Mouse (Mus musculus) hindbrain, embryonic 12.5 days (tissue): ENCODE measurements around the gene Wdr90. TPM values are rescaled to one million over a fixed set of nuclear protein-coding genes. Genes with fewer than 3 reads are reported as not detected.
A peak's percentile ranks its signal among the peaks of the same experiment; 100 is the strongest.

ENCODE experiments used
- ATAC-seq: fragments of 200-750 bp; cut with Nextera tagmentation; 2 replicates; pipeline ENCODE4 v1.8.0; 2017; ENCODE audit warnings: moderate TSS enrichment; ENCODE audit not compliant: low FRiP score
- H3K27ac ChIP-seq: fragments of 300-500 bp; sonication (generic); 2 replicates; pipeline ENCODE4 v1.5.1; 2016; ENCODE audit warnings: mild to moderate bottlenecking
- H3K27me3 ChIP-seq: fragments of 300-500 bp; sonication (generic); 2 replicates; pipeline ENCODE4 v1.6.1; 2016; ENCODE audit warnings: mild to moderate bottlenecking
- H3K36me3 ChIP-seq: fragments of 300-500 bp; sonication (generic); 2 replicates; pipeline ENCODE4 v1.6.1; 2016; ENCODE audit warnings: mild to moderate bottlenecking
- H3K4me1 ChIP-seq: fragments of 300-500 bp; sonication (generic); 2 replicates; pipeline ENCODE4 v1.6.1; 2016
- H3K4me2 ChIP-seq: fragments of 300-500 bp; sonication (generic); replicated peaks from 2 replicates; pipeline ENCODE4 v1.6.1; 2016; ENCODE audit warnings: mild to moderate bottlenecking
- H3K4me3 ChIP-seq: fragments of 300-500 bp; sonication (generic); 2 replicates; pipeline ENCODE4 v1.5.1; 2016; ENCODE audit warnings: mild to moderate bottlenecking
- H3K9ac ChIP-seq: fragments of 300-500 bp; sonication (generic); 2 replicates; pipeline ENCODE4 v1.6.1; 2016; ENCODE audit warnings: mild to moderate bottlenecking, moderate library complexity
- H3K9me3 ChIP-seq: fragments of 300-500 bp; sonication (generic); replicated peaks from 2 replicates; pipeline ENCODE4 v1.6.1; 2016; ENCODE audit warnings: mild to moderate bottlenecking
- WGBS: fragments of 180-500 bp; shearing (Covaris S2); methylation state at CpG from one replicate; pipeline ENCODE4 v1.1.7; 2016; 5-methylcytosine and 5-hydroxymethylcytosine counted together
- polyA plus RNA-seq: library from polyadenylated mRNA; unstranded; fragments of >200 nt; fragmentation: Nextera tagmentation; extraction: Ambion mirVana; gene quantifications from 2 replicates; pipeline ENCODE4 v1.2.1, GENCODE M21; 2016

Gene Wdr90
- 30.0 and 31.2 TPM in 2 replicates for polyA plus RNA-seq

GRCm38 (mm10) chr17:25860832-25861703 is at the start of gene Wdr90:
Wdr90 (minus strand) TSS chr17:25861501.
- no peaks in the 10 kb centered on the region for H3K9me3 ChIP-seq
- H3K36me3 ChIP-seq, result no peaks in the 10 kb centered on the region
- H3K9ac ChIP-seq, result peak within 1 kb of the TSS; percentile 85
- peak within 1 kb of the TSS; percentile 68 for H3K4me3 ChIP-seq
- peak; percentile 91 for ATAC-seq
- H3K4me2 ChIP-seq, result peak within 1 kb of the TSS; percentile 83
- peak within 1 kb of the TSS; percentile 87 for H3K27ac ChIP-seq
- no peaks in the 10 kb centered on the region for H3K27me3 ChIP-seq
- 4% methylated on average over 65 of the region's 65 CpGs for WGBS
- H3K4me1 ChIP-seq, result peaks cover 21% of the 10 kb centered on the region

- no peak overlapping the region for H3K9ac ChIP-seq
- peaks cover 8% of the 10 kb centered on the region for H3K36me3 ChIP-seq
- no peaks in the 10 kb centered on the region for H3K27me3 ChIP-seq
- no peak overlapping the region for H3K4me3 ChIP-seq
- WGBS, result 88% methylated on average over 2 of the region's 2 CpGs
- no peak overlapping the region for H3K27ac ChIP-seq
- ATAC-seq, result no peak
- no peaks in the 10 kb centered on the region for H3K9me3 ChIP-seq
- H3K4me1 ChIP-seq, result no peaks in the 10 kb centered on the region
- H3K4me2 ChIP-seq, result no peak overlapping the region
Measured at GRCm38 (mm10) chr17:25907640-25908039, 46.3 kb upstream of the Wdr90 start.

GRCm38 (mm10) chr17:25903061-25903460 is 41.8 kb upstream of the Wdr90 start:
- no peak overlapping the region for H3K4me3 ChIP-seq
- peaks cover 8% of the 10 kb centered on the region for H3K36me3 ChIP-seq
- H3K4me1 ChIP-seq, result no peaks in the 10 kb centered on the region
- 90% methylated on average over 3 of the region's 3 CpGs for WGBS
- no peak overlapping the region for H3K4me2 ChIP-seq
- H3K9ac ChIP-seq, result no peak overlapping the region
- ATAC-seq, result no peak
- no peak overlapping the region for H3K27ac ChIP-seq
- H3K27me3 ChIP-seq, result no peaks in the 10 kb centered on the region
- H3K9me3 ChIP-seq, result no peaks in the 10 kb centered on the region

- Histone ChIP-seq H3K9me3 (no peaks in the 10 kb centered on the region), H3K27me3 (no peaks in the 10 kb centered on the region), H3K4me1 (peaks cover 5% of the 10 kb centered on the region; the same call in 1 of the 2 replicates), H3K36me3 (peaks cover 8% of the 10 kb centered on the region), H3K4me2 (no peak overlapping the region), H3K27ac (no peak overlapping the region), H3K9ac (no peak overlapping the region), H3K4me3 (no peak overlapping the region)
- 91% methylated on average over 1 of the region's 1 CpGs for WGBS
- ATAC-seq, result no peak
Measured at GRCm38 (mm10) chr17:25900193-25900592, 38.9 kb upstream of the Wdr90 start.

- Histone ChIP-seq H3K4me3 (no peak overlapping the region), H3K9ac (no peak overlapping the region), H3K9me3 (no peaks in the 10 kb centered on the region), H3K36me3 (peaks cover 7% of the 10 kb centered on the region), H3K4me1 (peaks cover 9% of the 10 kb centered on the region; the same call in 1 of the 2 replicates), H3K4me2 (no peak overlapping the region), H3K27ac (no peak overlapping the region), H3K27me3 (no peaks in the 10 kb centered on the region)
- WGBS, result 52% methylated on average over 12 of the region's 12 CpGs
- ATAC-seq, result no peak
Measured at GRCm38 (mm10) chr17:25895891-25896290, 34.6 kb upstream of the Wdr90 start.

GRCm38 (mm10) chr17:25895415-25895814 is 34.1 kb upstream of the Wdr90 start:
- ATAC-seq, result no peak
- Histone ChIP-seq H3K27me3 (no peaks in the 10 kb centered on the region), H3K9me3 (no peaks in the 10 kb centered on the region), H3K27ac (no peak overlapping the region), H3K4me1 (peaks cover 9% of the 10 kb centered on the region; the same call in 1 of the 2 replicates), H3K36me3 (peaks cover 3% of the 10 kb centered on the region), H3K4me2 (no peak overlapping the region), H3K4me3 (no peak overlapping the region), H3K9ac (no peak overlapping the region)
- 33% methylated on average over 2 of the region's 2 CpGs for WGBS

- peak overlapping the region; percentile 58; the same call in 1 of the 2 replicates for H3K27ac ChIP-seq
- H3K36me3 ChIP-seq, result peaks cover 6% of the 10 kb centered on the region
- 31% methylated on average over 2 of the region's 2 CpGs for WGBS
- ATAC-seq, result peak; percentile 85
- H3K4me3 ChIP-seq, result no peak overlapping the region
- H3K9ac ChIP-seq, result no peak overlapping the region
- H3K9me3 ChIP-seq, result no peaks in the 10 kb centered on the region
- peaks cover 9% of the 10 kb centered on the region; the same call in 1 of the 2 replicates for H3K4me1 ChIP-seq
- H3K4me2 ChIP-seq, result no peak overlapping the region
- no peaks in the 10 kb centered on the region for H3K27me3 ChIP-seq
Measured at GRCm38 (mm10) chr17:25893975-25894617, 32.8 kb upstream of the Wdr90 start.

GRCm38 (mm10) chr17:25888837-25889236 is 27.5 kb upstream of the Wdr90 start:
- Histone ChIP-seq H3K4me2 (no peak overlapping the region), H3K27ac (no peak overlapping the region), H3K9ac (no peak overlapping the region), H3K9me3 (no peaks in the 10 kb centered on the region), H3K4me3 (no peak overlapping the region), H3K36me3 (peaks cover 36% of the 10 kb centered on the region), H3K4me1 (no peaks in the 10 kb centered on the region), H3K27me3 (no peaks in the 10 kb centered on the region)
- ATAC-seq, result no peak
- WGBS, result 90% methylated on average over 3 of the region's 3 CpGs

- no peaks in the 10 kb centered on the region for H3K9me3 ChIP-seq
- H3K27me3 ChIP-seq, result no peaks in the 10 kb centered on the region
- WGBS, result 93% methylated on average over 10 of the region's 10 CpGs
- no peak overlapping the region for H3K27ac ChIP-seq
- H3K4me1 ChIP-seq, result 0 out of 2 replicates have a peak, but pooled peaks cover under 1% of the 10 kb centered on the region
- H3K36me3 ChIP-seq, result peaks cover 50% of the 10 kb centered on the region
- H3K4me3 ChIP-seq, result no peak overlapping the region
- H3K9ac ChIP-seq, result no peak overlapping the region
- no peak for ATAC-seq
- no peak overlapping the region for H3K4me2 ChIP-seq
Measured at GRCm38 (mm10) chr17:25887467-25887866, 26.2 kb upstream of the Wdr90 start.

GRCm38 (mm10) chr17:25886806-25887205 is 25.5 kb upstream of the Wdr90 start:
- no peak for ATAC-seq
- Histone ChIP-seq H3K9me3 (no peaks in the 10 kb centered on the region), H3K27me3 (no peaks in the 10 kb centered on the region), H3K4me1 (peaks cover 5% of the 10 kb centered on the region), H3K36me3 (peaks cover 54% of the 10 kb centered on the region), H3K27ac (no peak overlapping the region), H3K4me2 (no peak overlapping the region), H3K4me3 (no peak overlapping the region), H3K9ac (no peak overlapping the region)

- Histone ChIP-seq H3K27ac (no peak overlapping the region), H3K9me3 (no peaks in the 10 kb centered on the region), H3K9ac (no peak overlapping the region), H3K4me1 (peaks cover 17% of the 10 kb centered on the region), H3K27me3 (no peaks in the 10 kb centered on the region), H3K4me3 (no peak overlapping the region), H3K4me2 (no peak overlapping the region), H3K36me3 (peaks cover 56% of the 10 kb centered on the region)
- 61% methylated on average over 4 of the region's 4 CpGs for WGBS
- ATAC-seq, result no peak
Measured at GRCm38 (mm10) chr17:25885636-25886035, 24.3 kb upstream of the Wdr90 start.

GRCm38 (mm10) chr17:25883824-25884223 is 22.5 kb upstream of the Wdr90 start:
- 96% methylated on average over 3 of the region's 3 CpGs for WGBS
- ATAC-seq, result no peak
- no peak overlapping the region for H3K9ac ChIP-seq
- H3K4me2 ChIP-seq, result no peak overlapping the region
- H3K4me3 ChIP-seq, result no peak overlapping the region
- peaks cover 52% of the 10 kb centered on the region for H3K36me3 ChIP-seq
- H3K9me3 ChIP-seq, result no peaks in the 10 kb centered on the region
- H3K4me1 ChIP-seq, result peaks cover 23% of the 10 kb centered on the region
- H3K27ac ChIP-seq, result no peak overlapping the region
- H3K27me3 ChIP-seq, result no peaks in the 10 kb centered on the region
